Mouse (Mus musculus): ENCODE results near the gene Pde4d. TPM values are rescaled to one million over a fixed set of nuclear protein-coding genes. Genes with fewer than 3 reads are reported as not detected.

Pde4d gene
- polyA plus RNA-seq, 1 experiment from 2014 or later: 32.1 TPM

DNA sequence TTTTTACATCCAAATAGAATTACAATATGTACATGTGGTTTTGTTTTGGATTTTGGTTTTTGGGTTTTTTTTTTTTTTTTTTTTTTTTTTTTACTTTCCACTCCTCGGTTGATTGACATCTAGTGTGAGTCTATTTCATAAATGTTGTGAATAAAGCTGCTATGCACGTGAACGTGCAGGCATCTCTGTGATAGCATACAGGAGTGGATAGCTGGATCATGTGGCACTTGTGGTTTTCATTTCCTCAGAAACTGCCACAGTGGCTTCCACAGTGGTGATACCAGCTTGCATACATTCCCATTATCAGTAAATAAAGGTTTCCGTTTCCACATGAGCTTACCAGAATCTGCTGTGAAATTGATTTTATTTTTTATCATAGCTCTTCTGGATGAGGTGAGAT, 506.3 kb downstream of the Pde4d start:
- no peak for ATAC-seq (ENCODE audit: low read depth)
- Histone ChIP-seq H3K4me2 (ENCODE audit: low read depth, low read length) (no peak overlapping the region), H3K36me3 (ENCODE audit: control insufficient read depth, insufficient read depth, low read length) (no peaks in the 10 kb centered on the region), H3K27me3 (ENCODE audit: control insufficient read depth, insufficient read depth, low read length) (no peaks in the 10 kb centered on the region), H3K4me3 (ENCODE audit: low read depth, low read length) (no peak overlapping the region), H3K4me1 (ENCODE audit: control insufficient read depth, insufficient read depth, low read length) (no peaks in the 10 kb centered on the region), H3K9me3 (ENCODE audit: control insufficient read depth, low read length) (no peaks in the 10 kb centered on the region), H3K27ac (ENCODE audit: low read depth, low read length) (no peak overlapping the region), H3K9ac (replicated peaks; ENCODE audit: low read depth, low read length) (no peak overlapping the region)
- 90% methylated on average over 4 of the region's 4 CpGs for WGBS

- Histone ChIP-seq H3K4me1 (ENCODE audit: control insufficient read depth, insufficient read depth, low read length) (no peaks in the 10 kb centered on the region), H3K9ac (replicated peaks; ENCODE audit: low read depth, low read length) (no peak overlapping the region), H3K36me3 (ENCODE audit: control insufficient read depth, insufficient read depth, low read length) (no peaks in the 10 kb centered on the region), H3K27me3 (ENCODE audit: control insufficient read depth, insufficient read depth, low read length) (no peaks in the 10 kb centered on the region), H3K9me3 (ENCODE audit: control insufficient read depth, low read length) (no peaks in the 10 kb centered on the region), H3K27ac (ENCODE audit: low read depth, low read length) (no peak overlapping the region), H3K4me3 (ENCODE audit: low read depth, low read length) (no peak overlapping the region), H3K4me2 (ENCODE audit: low read depth, low read length) (no peak overlapping the region)
- 90% methylated on average over 2 of the region's 2 CpGs for WGBS
- ATAC-seq (ENCODE audit: low read depth): no peak
Observed at GRCm38 (mm10) chr13:108964056-108964455, 514.3 kb downstream of the Pde4d start.

GRCm38 (mm10) chr13:108981144-108981543, 531.4 kb downstream of the Pde4d start:
- Histone ChIP-seq H3K9ac (replicated peaks; ENCODE audit: low read depth, low read length) (no peak overlapping the region), H3K9me3 (ENCODE audit: control insufficient read depth, low read length) (no peaks in the 10 kb centered on the region), H3K4me3 (ENCODE audit: low read depth, low read length) (no peak overlapping the region), H3K36me3 (ENCODE audit: control insufficient read depth, insufficient read depth, low read length) (no peaks in the 10 kb centered on the region), H3K4me2 (ENCODE audit: low read depth, low read length) (no peak overlapping the region), H3K4me1 (ENCODE audit: control insufficient read depth, insufficient read depth, low read length) (no peaks in the 10 kb centered on the region), H3K27ac (ENCODE audit: low read depth, low read length) (no peak overlapping the region), H3K27me3 (ENCODE audit: control insufficient read depth, insufficient read depth, low read length) (no peaks in the 10 kb centered on the region)
- ATAC-seq (ENCODE audit: low read depth): no peak
- WGBS: 96% methylated on average over 1 of the region's 1 CpGs

- WGBS: 57% methylated on average over 2 of the region's 2 CpGs
- Histone ChIP-seq H3K9me3 (ENCODE audit: control insufficient read depth, low read length) (no peaks in the 10 kb centered on the region), H3K9ac (replicated peaks; ENCODE audit: low read depth, low read length) (no peak overlapping the region), H3K4me1 (ENCODE audit: control insufficient read depth, insufficient read depth, low read length) (no peaks in the 10 kb centered on the region), H3K4me2 (ENCODE audit: low read depth, low read length) (no peak overlapping the region), H3K27me3 (ENCODE audit: control insufficient read depth, insufficient read depth, low read length) (no peaks in the 10 kb centered on the region), H3K36me3 (ENCODE audit: control insufficient read depth, insufficient read depth, low read length) (no peaks in the 10 kb centered on the region), H3K27ac (ENCODE audit: low read depth, low read length) (no peak overlapping the region), H3K4me3 (ENCODE audit: low read depth, low read length) (no peak overlapping the region)
- ATAC-seq (ENCODE audit: low read depth): peak; percentile 72; the same call in 1 of the 2 replicates
Observed at GRCm38 (mm10) chr13:108998739-108999138, 549.0 kb downstream of the Pde4d start.

GRCm38 (mm10) chr13:109024703-109025102, 575.0 kb downstream of the Pde4d start:
- 25% methylated on average over 1 of the region's 1 CpGs for WGBS
- Histone ChIP-seq H3K4me2 (ENCODE audit: low read depth, low read length) (no peak overlapping the region), H3K27ac (ENCODE audit: low read depth, low read length) (no peak overlapping the region), H3K27me3 (ENCODE audit: control insufficient read depth, insufficient read depth, low read length) (no peaks in the 10 kb centered on the region), H3K9ac (replicated peaks; ENCODE audit: low read depth, low read length) (no peak overlapping the region), H3K4me1 (ENCODE audit: control insufficient read depth, insufficient read depth, low read length) (no peaks in the 10 kb centered on the region), H3K36me3 (ENCODE audit: control insufficient read depth, insufficient read depth, low read length) (no peaks in the 10 kb centered on the region), H3K4me3 (ENCODE audit: low read depth, low read length) (no peak overlapping the region), H3K9me3 (ENCODE audit: control insufficient read depth, low read length) (no peaks in the 10 kb centered on the region)
- ATAC-seq (ENCODE audit: low read depth): no peak

GRCm38 (mm10) chr13:109047126-109047525, 597.4 kb downstream of the Pde4d start:
- no peaks in the 10 kb centered on the region for H3K27me3 ChIP-seq (ENCODE audit: control insufficient read depth, insufficient read depth, low read length)
- no peak overlapping the region for H3K4me2 ChIP-seq (ENCODE audit: low read depth, low read length)
- H3K9me3 ChIP-seq (ENCODE audit: control insufficient read depth, low read length): no peaks in the 10 kb centered on the region
- ATAC-seq (ENCODE audit: low read depth): no peak
- 67% methylated on average over 7 of the region's 7 CpGs for WGBS
- no peaks in the 10 kb centered on the region for H3K4me1 ChIP-seq (ENCODE audit: control insufficient read depth, insufficient read depth, low read length)
- H3K9ac ChIP-seq (replicated peaks; ENCODE audit: low read depth, low read length): no peak overlapping the region
- no peaks in the 10 kb centered on the region for H3K36me3 ChIP-seq (ENCODE audit: control insufficient read depth, insufficient read depth, low read length)
- H3K4me3 ChIP-seq (ENCODE audit: low read depth, low read length): no peak overlapping the region
- H3K27ac ChIP-seq (ENCODE audit: low read depth, low read length): no peak overlapping the region

DNA sequence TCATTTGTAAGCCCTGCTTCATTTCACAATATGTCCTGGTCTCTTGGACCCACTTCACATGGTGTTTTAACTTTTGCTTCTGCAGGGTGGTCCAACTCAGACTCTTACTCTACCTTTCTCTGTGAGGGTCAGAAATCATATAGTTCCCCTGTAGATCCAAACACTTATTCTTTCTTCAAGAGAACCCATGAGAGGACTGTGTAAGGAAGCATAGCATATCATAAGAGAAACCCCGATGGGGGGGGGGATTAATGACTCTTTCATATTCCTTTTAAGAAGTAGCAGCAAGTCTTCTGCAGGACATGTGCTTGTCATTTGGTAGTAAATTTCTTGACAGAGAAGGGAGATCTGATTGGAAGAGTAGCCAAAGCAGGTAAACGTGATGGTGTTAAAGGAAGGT, 603.1 kb downstream of the Pde4d start:
- peaks cover 5% of the 10 kb centered on the region; the same call in 1 of the 2 replicates for H3K4me1 ChIP-seq (ENCODE audit: control insufficient read depth, insufficient read depth, low read length)
- peak overlapping the region; percentile 11; the same call in 1 of the 2 replicates for H3K4me2 ChIP-seq (ENCODE audit: low read depth, low read length)
- H3K4me3 ChIP-seq (ENCODE audit: low read depth, low read length): no peak overlapping the region
- H3K9me3 ChIP-seq (ENCODE audit: control insufficient read depth, low read length): no peaks in the 10 kb centered on the region
- no peak overlapping the region for H3K9ac ChIP-seq (replicated peaks; ENCODE audit: low read depth, low read length)
- peak overlapping the region; percentile 22; the same call in 1 of the 2 replicates for H3K27ac ChIP-seq (ENCODE audit: low read depth, low read length)
- no peaks in the 10 kb centered on the region for H3K27me3 ChIP-seq (ENCODE audit: control insufficient read depth, insufficient read depth, low read length)
- 56% methylated on average over 2 of the region's 2 CpGs for WGBS
- H3K36me3 ChIP-seq (ENCODE audit: control insufficient read depth, insufficient read depth, low read length): no peaks in the 10 kb centered on the region
- ATAC-seq (ENCODE audit: low read depth): 0 out of 2 replicates have a peak, but pooled peaks have one; percentile 9

- Histone ChIP-seq H3K9me3 (ENCODE audit: control insufficient read depth, low read length) (no peaks in the 10 kb centered on the region), H3K36me3 (ENCODE audit: control insufficient read depth, insufficient read depth, low read length) (no peaks in the 10 kb centered on the region), H3K9ac (replicated peaks; ENCODE audit: low read depth, low read length) (no peak overlapping the region), H3K4me3 (ENCODE audit: low read depth, low read length) (no peak overlapping the region), H3K4me2 (ENCODE audit: low read depth, low read length) (peak overlapping the region; percentile 11; the same call in 1 of the 2 replicates), H3K27me3 (ENCODE audit: control insufficient read depth, insufficient read depth, low read length) (no peaks in the 10 kb centered on the region), H3K4me1 (ENCODE audit: control insufficient read depth, insufficient read depth, low read length) (peaks cover 5% of the 10 kb centered on the region; the same call in 1 of the 2 replicates), H3K27ac (ENCODE audit: low read depth, low read length) (peak overlapping the region; percentile 22; the same call in 1 of the 2 replicates)
- peak; percentile 90 for ATAC-seq (ENCODE audit: low read depth)
- 24% methylated on average over 10 of the region's 10 CpGs for WGBS
Observed at GRCm38 (mm10) chr13:109053242-109054018, 603.7 kb downstream of the Pde4d start.

GRCm38 (mm10) chr13:109058045-109058444, 608.3 kb downstream of the Pde4d start:
- H3K9me3 ChIP-seq (ENCODE audit: control insufficient read depth, low read length): no peaks in the 10 kb centered on the region
- H3K27ac ChIP-seq (ENCODE audit: low read depth, low read length): no peak overlapping the region
- peaks cover under 1% of the 10 kb centered on the region; the same call in 1 of the 2 replicates for H3K4me1 ChIP-seq (ENCODE audit: control insufficient read depth, insufficient read depth, low read length)
- no peaks in the 10 kb centered on the region for H3K36me3 ChIP-seq (ENCODE audit: control insufficient read depth, insufficient read depth, low read length)
- no peak overlapping the region for H3K4me2 ChIP-seq (ENCODE audit: low read depth, low read length)
- no peak overlapping the region for H3K9ac ChIP-seq (replicated peaks; ENCODE audit: low read depth, low read length)
- 33% methylated on average over 4 of the region's 4 CpGs for WGBS
- ATAC-seq (ENCODE audit: low read depth): no peak
- H3K27me3 ChIP-seq (ENCODE audit: control insufficient read depth, insufficient read depth, low read length): no peaks in the 10 kb centered on the region
- H3K4me3 ChIP-seq (ENCODE audit: low read depth, low read length): no peak overlapping the region

All from neural tube, embryonic 14.5 days (tissue).